Mouse (Mus musculus): ENCODE data around the gene Sycn. TPM values are rescaled to one million over a fixed set of nuclear protein-coding genes. Genes with fewer than 3 reads are reported as not detected.

The Sycn gene
- polyA plus RNA-seq, 1 experiment from 2014 or later, result not detected

GRCm38 (mm10) chr7:28578543-28579053 is 37.9 kb downstream of the Sycn start:
- Histone ChIP-seq H3K4me1 (ENCODE audit: insufficient read depth, low read depth, low read length) (peaks cover 42% of the 10 kb centered on the region; the same call in 1 of the 2 replicates), H3K27me3 (replicated peaks; ENCODE audit: insufficient read depth, low read length) (no peaks in the 10 kb centered on the region), H3K9ac (replicated peaks; ENCODE audit: low read depth) (no peak overlapping the region), H3K4me2 (replicated peaks; ENCODE audit: low read depth, low read length) (no peak overlapping the region), H3K36me3 (ENCODE audit: insufficient read depth, low read length) (0 out of 2 replicates have a peak, but pooled peaks cover 5% of the 10 kb centered on the region), H3K27ac (ENCODE audit: low read length) (peak overlapping the region; percentile 93), H3K4me3 (ENCODE audit: low read depth, low read length) (no peak overlapping the region), H3K9me3 (ENCODE audit: low read length) (no peaks in the 10 kb centered on the region)
- ATAC-seq, result no peak
- TF ChIP-seq CTCF (IDR thresholded peaks at IDR 0.05) (no peak), EP300 (IDR thresholded peaks at IDR 0.05) (no peak)
- no peak for DNase-seq (ENCODE audit: low spot score)
- WGBS, result 65% methylated on average over 5 of the region's 5 CpGs

DNA sequence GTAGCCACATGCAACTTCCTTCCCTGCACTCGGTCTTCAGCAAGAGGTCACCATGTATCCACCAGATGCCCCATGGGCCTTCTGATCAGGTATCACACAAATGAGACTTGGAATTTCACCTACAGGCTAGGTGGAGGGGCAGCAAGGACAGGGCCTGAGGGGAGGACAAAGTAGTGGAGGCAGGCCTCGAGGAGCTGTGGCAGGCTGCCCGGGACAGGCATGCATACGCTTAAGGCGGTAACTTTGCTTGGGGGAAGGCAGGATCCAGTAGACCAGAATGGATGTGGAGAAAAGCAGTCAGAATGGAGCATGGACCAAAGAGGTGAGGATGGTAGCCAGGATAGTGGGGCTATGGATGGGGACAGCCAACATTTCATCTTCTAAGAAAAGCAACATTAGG is 39.1 kb downstream of the Sycn start:
- Histone ChIP-seq H3K4me1 (ENCODE audit: insufficient read depth, low read depth, low read length) (peaks cover 45% of the 10 kb centered on the region; the same call in 1 of the 2 replicates), H3K4me3 (ENCODE audit: low read depth, low read length) (no peak overlapping the region), H3K36me3 (ENCODE audit: insufficient read depth, low read length) (0 out of 2 replicates have a peak, but pooled peaks cover 5% of the 10 kb centered on the region), H3K9me3 (ENCODE audit: low read length) (no peaks in the 10 kb centered on the region), H3K4me2 (replicated peaks; ENCODE audit: low read depth, low read length) (no peak overlapping the region), H3K9ac (replicated peaks; ENCODE audit: low read depth) (no peak overlapping the region), H3K27ac (ENCODE audit: low read length) (no peak overlapping the region), H3K27me3 (replicated peaks; ENCODE audit: insufficient read depth, low read length) (no peaks in the 10 kb centered on the region)
- WGBS, result 46% methylated on average over 5 of the region's 5 CpGs
- no peak for TF ChIP-seq EP300 (IDR thresholded peaks at IDR 0.05)
- no peak for TF ChIP-seq CTCF (IDR thresholded peaks at IDR 0.05)
- no peak for ATAC-seq
- no peak for DNase-seq (ENCODE audit: low spot score)

- no peaks in the 10 kb centered on the region for H3K27me3 ChIP-seq (replicated peaks; ENCODE audit: insufficient read depth, low read length)
- H3K4me3 ChIP-seq (ENCODE audit: low read depth, low read length), result no peak overlapping the region
- ATAC-seq, result no peak
- H3K4me2 ChIP-seq (replicated peaks; ENCODE audit: low read depth, low read length), result no peak overlapping the region
- no peak overlapping the region for H3K9ac ChIP-seq (replicated peaks; ENCODE audit: low read depth)
- H3K27ac ChIP-seq (ENCODE audit: low read length), result 0 out of 2 replicates have a peak overlapping the region, but pooled peaks have one; percentile 43
- no peaks in the 10 kb centered on the region for H3K9me3 ChIP-seq (ENCODE audit: low read length)
- peaks cover 48% of the 10 kb centered on the region for H3K4me1 ChIP-seq (ENCODE audit: insufficient read depth, low read depth, low read length)
- DNase-seq (ENCODE audit: low spot score), result no peak
- H3K36me3 ChIP-seq (ENCODE audit: insufficient read depth, low read length), result 0 out of 2 replicates have a peak, but pooled peaks cover 5% of the 10 kb centered on the region
- no peak for TF ChIP-seq CTCF (IDR thresholded peaks at IDR 0.05)
- TF ChIP-seq EP300 (IDR thresholded peaks at IDR 0.05), result no peak
- 65% methylated on average over 4 of the region's 4 CpGs for WGBS
Measured at GRCm38 (mm10) chr7:28581721-28582120, 41.0 kb downstream of the Sycn start.

GRCm38 (mm10) chr7:28582841-28583240 is 42.2 kb downstream of the Sycn start:
- Histone ChIP-seq H3K4me1 (ENCODE audit: insufficient read depth, low read depth, low read length) (peaks cover 48% of the 10 kb centered on the region), H3K4me2 (replicated peaks; ENCODE audit: low read depth, low read length) (no peak overlapping the region), H3K4me3 (ENCODE audit: low read depth, low read length) (no peak overlapping the region), H3K9ac (replicated peaks; ENCODE audit: low read depth) (no peak overlapping the region), H3K9me3 (ENCODE audit: low read length) (no peaks in the 10 kb centered on the region), H3K36me3 (ENCODE audit: insufficient read depth, low read length) (0 out of 2 replicates have a peak, but pooled peaks cover 5% of the 10 kb centered on the region), H3K27me3 (replicated peaks; ENCODE audit: insufficient read depth, low read length) (no peaks in the 10 kb centered on the region), H3K27ac (ENCODE audit: low read length) (peak overlapping the region; percentile 85; the same call in 1 of the 2 replicates)
- 72% methylated on average over 11 of the region's 11 CpGs for WGBS
- DNase-seq (ENCODE audit: low spot score) (no peak), ATAC-seq (no peak)
- TF ChIP-seq CTCF (IDR thresholded peaks at IDR 0.05), result no peak
- TF ChIP-seq EP300 (IDR thresholded peaks at IDR 0.05), result no peak

DNA sequence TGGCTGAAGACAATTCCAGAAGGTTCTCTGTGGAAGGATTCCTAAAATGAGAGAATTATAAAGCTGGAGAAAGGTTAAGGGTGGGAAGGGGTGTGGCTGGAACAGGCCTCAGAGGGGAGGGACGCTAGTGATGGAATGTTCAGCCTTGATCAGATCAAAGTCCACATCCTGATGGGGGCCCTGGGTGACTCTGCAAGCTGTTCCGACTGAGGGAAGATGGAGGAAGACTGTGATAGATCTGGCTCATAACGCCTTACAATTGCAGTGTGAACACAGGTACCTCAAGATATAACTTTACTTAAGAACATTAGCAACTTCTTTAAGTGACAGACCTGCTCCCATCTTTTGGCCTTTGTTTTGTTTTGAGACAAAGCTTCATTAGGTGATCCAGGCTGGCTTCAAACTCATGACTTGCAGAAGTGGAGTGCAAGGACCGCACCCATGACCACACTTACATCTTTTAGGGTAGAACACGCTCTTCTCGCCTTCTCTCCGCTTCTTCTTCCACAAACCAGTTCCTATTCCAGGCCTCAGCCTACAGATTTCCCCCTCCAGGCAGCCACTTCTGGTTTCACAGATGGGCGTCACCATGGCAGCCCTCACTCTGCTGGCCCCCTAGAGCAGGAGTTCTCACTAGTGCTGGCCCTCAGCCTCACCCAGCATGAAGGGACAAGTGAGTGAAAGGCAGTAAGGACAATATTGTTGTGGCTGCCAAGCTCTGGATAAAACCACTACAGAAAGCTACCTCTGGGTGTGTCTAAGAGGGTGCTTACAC is 43.1 kb downstream of the Sycn start:
- DNase-seq (ENCODE audit: low spot score) (peak; percentile 74), ATAC-seq (peak; percentile 69)
- H3K9me3 ChIP-seq (ENCODE audit: low read length), result no peaks in the 10 kb centered on the region
- H3K27ac ChIP-seq (ENCODE audit: low read length), result peak overlapping the region; percentile 85
- WGBS, result 52% methylated on average over 8 of the region's 8 CpGs
- H3K4me1 ChIP-seq (ENCODE audit: insufficient read depth, low read depth, low read length), result peaks cover 50% of the 10 kb centered on the region
- no peak overlapping the region for H3K4me2 ChIP-seq (replicated peaks; ENCODE audit: low read depth, low read length)
- no peak overlapping the region for H3K9ac ChIP-seq (replicated peaks; ENCODE audit: low read depth)
- no peak overlapping the region for H3K4me3 ChIP-seq (ENCODE audit: low read depth, low read length)
- H3K36me3 ChIP-seq (ENCODE audit: insufficient read depth, low read length), result 0 out of 2 replicates have a peak, but pooled peaks cover 8% of the 10 kb centered on the region
- TF ChIP-seq CTCF (IDR thresholded peaks at IDR 0.05), result no peak
- no peak for TF ChIP-seq EP300 (IDR thresholded peaks at IDR 0.05)
- no peaks in the 10 kb centered on the region for H3K27me3 ChIP-seq (replicated peaks; ENCODE audit: insufficient read depth, low read length)

GRCm38 (mm10) chr7:28584468-28584867 is 43.8 kb downstream of the Sycn start:
- Histone ChIP-seq H3K36me3 (ENCODE audit: insufficient read depth, low read length) (0 out of 2 replicates have a peak, but pooled peaks cover 8% of the 10 kb centered on the region), H3K9me3 (ENCODE audit: low read length) (no peaks in the 10 kb centered on the region), H3K4me1 (ENCODE audit: insufficient read depth, low read depth, low read length) (peaks cover 50% of the 10 kb centered on the region), H3K4me3 (ENCODE audit: low read depth, low read length) (no peak overlapping the region), H3K27ac (ENCODE audit: low read length) (peak overlapping the region; percentile 85), H3K4me2 (replicated peaks; ENCODE audit: low read depth, low read length) (no peak overlapping the region), H3K27me3 (replicated peaks; ENCODE audit: insufficient read depth, low read length) (no peaks in the 10 kb centered on the region), H3K9ac (replicated peaks; ENCODE audit: low read depth) (no peak overlapping the region)
- 48% methylated on average over 4 of the region's 4 CpGs for WGBS
- TF ChIP-seq EP300 (IDR thresholded peaks at IDR 0.05), result no peak
- TF ChIP-seq CTCF (IDR thresholded peaks at IDR 0.05), result no peak
- DNase-seq (ENCODE audit: low spot score) (no peak), ATAC-seq (no peak)

All from lung, postnatal 0 days (tissue).